Mouse (Mus musculus): ENCODE data around the gene Noxo1. TPM values are rescaled to one million over a fixed set of nuclear protein-coding genes. Genes with fewer than 3 reads are reported as not detected.

The Noxo1 gene
- polyA plus RNA-seq, 1 experiment = 0.34 TPM

DNA sequence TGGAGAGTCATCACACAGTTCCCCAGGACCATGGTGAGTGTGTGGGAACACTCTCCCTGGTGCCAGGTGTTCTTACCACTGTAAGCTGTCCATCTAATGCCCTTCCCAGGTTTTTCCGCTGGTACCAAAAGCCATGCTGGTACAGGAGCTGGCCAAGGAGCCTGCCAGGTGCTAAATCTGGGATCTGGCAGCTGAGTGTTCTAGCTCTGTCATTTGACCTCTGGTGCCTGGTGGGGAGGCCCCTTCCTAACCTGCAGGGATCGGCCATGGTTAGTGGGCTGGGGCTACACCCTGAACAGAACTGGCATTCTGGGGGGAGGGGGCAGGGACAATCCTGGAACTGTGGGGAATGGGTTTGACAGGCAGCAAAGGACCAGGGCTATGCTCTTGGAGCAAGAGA lies 31.6 kb downstream of the Noxo1 start, which contains the start of gene Rpl3l:
Gene Rpl3l (plus strand): TSS at position 203 of the 400 bp plus-strand sequence.
- Histone ChIP-seq H3K27me3 (ENCODE audit: control insufficient read depth, insufficient read depth, insufficient read length) (peaks cover under 1% of the 10 kb centered on the region), H3ac (ENCODE audit: control insufficient read depth, insufficient read length, low read depth) (no peak within 1 kb of the TSS), H3K4me3 (ENCODE audit: insufficient read depth, poor library complexity, severe bottlenecking) (no peak within 1 kb of the TSS), H3K36me3 (ENCODE audit: control insufficient read depth, insufficient read depth) (peaks cover under 1% of the 10 kb centered on the region), H3K79me3 (ENCODE audit: low read depth) (peaks cover 7% of the 10 kb centered on the region), H3K79me2 (ENCODE audit: control insufficient read depth, insufficient read depth) (peaks cover 16% of the 10 kb centered on the region)
- TF ChIP-seq MYOD1 (IDR thresholded peaks at IDR 0.05; ENCODE audit: control insufficient read depth, insufficient read length, low read depth) = no peak
- TF ChIP-seq FOSL1 (IDR thresholded peaks at IDR 0.05; ENCODE audit: insufficient read depth, low read length, poor library complexity, severe bottlenecking) = no peak
- TF ChIP-seq CTCF (IDR thresholded peaks at IDR 0.05; ENCODE audit: control insufficient read depth, insufficient read depth, insufficient read length) = no peak
- no peak for TF ChIP-seq MAX (IDR thresholded peaks at IDR 0.05)
- TF ChIP-seq MYOG (IDR thresholded peaks at IDR 0.05; ENCODE audit: control insufficient read depth, extremely low read depth, insufficient read length) = no peak
- TF ChIP-seq CEBPB (IDR thresholded peaks at IDR 0.05; ENCODE audit: low read depth) = no peak
- TF ChIP-seq USF1 (IDR thresholded peaks at IDR 0.05; ENCODE audit: low read depth) = no peak

DNA sequence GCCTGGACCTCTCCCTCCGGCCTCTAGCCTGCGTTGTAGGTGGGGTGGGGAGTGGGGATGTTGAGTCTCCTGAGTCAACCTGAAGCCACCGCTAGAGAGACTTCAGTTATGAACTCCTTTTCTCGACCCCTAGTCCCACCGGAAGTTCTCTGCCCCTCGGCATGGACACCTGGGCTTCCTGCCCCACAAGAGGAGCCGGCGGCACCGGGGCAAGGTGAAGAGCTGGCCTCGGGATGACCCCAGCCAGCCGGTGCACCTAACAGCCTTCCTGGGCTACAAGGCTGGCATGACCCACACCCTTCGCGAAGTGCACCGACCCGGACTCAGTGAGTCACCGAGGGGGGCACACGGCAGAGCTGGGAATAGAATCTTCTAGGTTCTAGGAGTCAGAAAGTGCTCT lies 32.1 kb downstream of the Noxo1 start:
- Histone ChIP-seq H3K36me3 (ENCODE audit: control insufficient read depth, insufficient read depth) (no peaks in the 10 kb centered on the region), H3K79me2 (ENCODE audit: control insufficient read depth, insufficient read depth) (peaks cover 10% of the 10 kb centered on the region), H3K4me3 (ENCODE audit: insufficient read depth, poor library complexity, severe bottlenecking) (no peak overlapping the region), H3K79me3 (ENCODE audit: low read depth) (peaks cover 4% of the 10 kb centered on the region), H3ac (ENCODE audit: control insufficient read depth, insufficient read length, low read depth) (no peak overlapping the region), H3K27me3 (ENCODE audit: control insufficient read depth, insufficient read depth, insufficient read length) (peaks cover 6% of the 10 kb centered on the region)
- TF ChIP-seq MYOD1 (IDR thresholded peaks at IDR 0.05; ENCODE audit: control insufficient read depth, insufficient read length, low read depth) = no peak
- no peak for TF ChIP-seq CTCF (IDR thresholded peaks at IDR 0.05; ENCODE audit: control insufficient read depth, insufficient read depth, insufficient read length)
- TF ChIP-seq USF1 (IDR thresholded peaks at IDR 0.05; ENCODE audit: low read depth) = no peak
- TF ChIP-seq FOSL1 (IDR thresholded peaks at IDR 0.05; ENCODE audit: insufficient read depth, low read length, poor library complexity, severe bottlenecking) = no peak
- TF ChIP-seq MAX (IDR thresholded peaks at IDR 0.05) = no peak
- TF ChIP-seq CEBPB (IDR thresholded peaks at IDR 0.05; ENCODE audit: low read depth) = no peak
- TF ChIP-seq MYOG (IDR thresholded peaks at IDR 0.05; ENCODE audit: control insufficient read depth, extremely low read depth, insufficient read length) = no peak

DNA sequence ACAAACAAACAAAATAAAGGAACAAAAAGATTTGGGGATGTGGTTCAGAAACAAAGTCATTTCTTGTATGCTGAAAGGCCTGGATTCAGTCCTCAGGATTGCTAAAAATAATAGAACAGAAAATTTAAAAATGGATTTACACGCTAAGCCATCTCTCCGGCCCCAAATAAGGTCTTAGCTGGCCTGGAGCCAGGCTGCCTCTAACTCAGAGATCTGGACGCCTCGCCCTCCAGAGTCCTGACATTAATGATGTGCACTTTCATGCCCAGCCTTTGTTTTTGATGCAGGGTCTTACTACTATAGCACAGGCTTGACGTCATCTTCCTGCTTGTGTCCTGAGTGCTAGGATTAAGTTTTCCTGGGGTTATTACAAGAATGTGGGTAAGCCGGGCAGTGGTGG lies 33.0 kb downstream of the Noxo1 start:
- H3K79me3 ChIP-seq (ENCODE audit: low read depth) = peaks cover under 1% of the 10 kb centered on the region
- TF ChIP-seq FOSL1 (IDR thresholded peaks at IDR 0.05; ENCODE audit: insufficient read depth, low read length, poor library complexity, severe bottlenecking) (no peak), CTCF (IDR thresholded peaks at IDR 0.05; ENCODE audit: control insufficient read depth, insufficient read depth, insufficient read length) (no peak), MAX (IDR thresholded peaks at IDR 0.05) (no peak), USF1 (IDR thresholded peaks at IDR 0.05; ENCODE audit: low read depth) (no peak), MYOG (IDR thresholded peaks at IDR 0.05; ENCODE audit: control insufficient read depth, extremely low read depth, insufficient read length) (no peak), MYOD1 (IDR thresholded peaks at IDR 0.05; ENCODE audit: control insufficient read depth, insufficient read length, low read depth) (no peak), CEBPB (IDR thresholded peaks at IDR 0.05; ENCODE audit: low read depth) (no peak)
- peaks cover 6% of the 10 kb centered on the region for H3K27me3 ChIP-seq (ENCODE audit: control insufficient read depth, insufficient read depth, insufficient read length)
- H3K4me3 ChIP-seq (ENCODE audit: insufficient read depth, poor library complexity, severe bottlenecking) = no peak overlapping the region
- peaks cover 1% of the 10 kb centered on the region for H3K79me2 ChIP-seq (ENCODE audit: control insufficient read depth, insufficient read depth)
- no peak overlapping the region for H3ac ChIP-seq (ENCODE audit: control insufficient read depth, insufficient read length, low read depth)
- no peaks in the 10 kb centered on the region for H3K36me3 ChIP-seq (ENCODE audit: control insufficient read depth, insufficient read depth)

DNA sequence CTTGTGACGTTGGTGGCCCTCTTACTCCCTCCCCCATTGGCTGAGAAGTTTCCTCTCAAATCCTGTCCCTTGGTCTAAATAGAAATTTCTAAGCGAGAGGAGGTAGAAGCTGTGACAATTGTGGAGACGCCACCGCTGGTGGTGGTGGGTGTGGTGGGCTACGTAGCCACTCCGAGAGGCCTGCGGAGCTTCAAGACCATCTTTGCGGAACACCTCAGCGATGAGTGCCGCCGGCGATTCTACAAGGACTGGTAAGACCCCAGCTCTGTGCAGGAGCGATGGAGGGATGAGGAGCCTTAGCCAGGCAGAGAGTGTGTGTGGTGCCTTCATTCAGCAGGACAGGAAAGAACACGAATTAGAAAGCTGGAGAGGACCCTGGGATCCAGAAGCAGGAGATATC lies 34.8 kb downstream of the Noxo1 start:
- Histone ChIP-seq H3K27me3 (ENCODE audit: control insufficient read depth, insufficient read depth, insufficient read length) (peaks cover 6% of the 10 kb centered on the region), H3K79me2 (ENCODE audit: control insufficient read depth, insufficient read depth) (no peaks in the 10 kb centered on the region), H3K4me3 (ENCODE audit: insufficient read depth, poor library complexity, severe bottlenecking) (no peak overlapping the region), H3K79me3 (ENCODE audit: low read depth) (no peaks in the 10 kb centered on the region), H3K36me3 (ENCODE audit: control insufficient read depth, insufficient read depth) (no peaks in the 10 kb centered on the region), H3ac (ENCODE audit: control insufficient read depth, insufficient read length, low read depth) (no peak overlapping the region)
- TF ChIP-seq CEBPB (IDR thresholded peaks at IDR 0.05; ENCODE audit: low read depth) (no peak), MYOD1 (IDR thresholded peaks at IDR 0.05; ENCODE audit: control insufficient read depth, insufficient read length, low read depth) (no peak), MAX (IDR thresholded peaks at IDR 0.05) (no peak), CTCF (IDR thresholded peaks at IDR 0.05; ENCODE audit: control insufficient read depth, insufficient read depth, insufficient read length) (no peak), USF1 (IDR thresholded peaks at IDR 0.05; ENCODE audit: low read depth) (no peak), MYOG (IDR thresholded peaks at IDR 0.05; ENCODE audit: control insufficient read depth, extremely low read depth, insufficient read length) (no peak), FOSL1 (IDR thresholded peaks at IDR 0.05; ENCODE audit: insufficient read depth, low read length, poor library complexity, severe bottlenecking) (no peak)

DNA sequence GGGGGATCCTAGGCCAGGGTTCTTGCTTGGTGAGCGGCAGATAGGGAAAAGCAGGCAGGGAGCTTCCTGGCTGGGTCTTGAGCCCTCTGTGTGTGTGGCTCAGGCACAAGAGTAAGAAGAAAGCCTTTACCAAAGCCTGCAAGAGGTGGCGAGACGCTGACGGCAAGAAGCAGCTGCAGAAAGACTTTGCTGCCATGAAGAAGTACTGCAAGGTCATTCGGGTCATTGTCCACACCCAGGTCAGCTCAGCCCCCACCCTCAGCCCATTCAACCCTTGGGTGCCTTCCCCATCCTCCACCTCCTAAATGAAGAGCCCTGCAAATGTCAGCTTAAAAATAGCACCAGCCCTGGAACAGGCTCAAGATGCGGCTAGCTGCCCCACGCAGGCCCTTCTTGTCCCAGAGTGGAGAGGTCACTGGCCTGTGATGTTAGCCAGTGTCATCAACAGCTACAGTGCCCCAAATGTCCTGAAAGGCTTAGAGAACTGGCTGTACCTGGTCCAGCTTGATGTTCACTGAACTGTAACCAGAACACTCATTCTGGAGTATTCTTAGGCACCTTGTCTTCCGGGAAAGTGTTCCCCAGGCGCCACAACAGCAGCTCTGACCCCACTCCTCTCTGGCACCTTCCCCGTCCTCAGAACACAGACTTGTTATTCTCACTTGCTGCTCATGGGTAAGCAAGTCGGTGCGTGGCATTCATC lies 36.4 kb downstream of the Noxo1 start:
- no peak overlapping the region for H3ac ChIP-seq (ENCODE audit: control insufficient read depth, insufficient read length, low read depth)

More for the DNA sequence above, 36.4 kb downstream of the Noxo1 start:
- no peaks in the 10 kb centered on the region for H3K79me3 ChIP-seq (ENCODE audit: low read depth)
- no peaks in the 10 kb centered on the region for H3K79me2 ChIP-seq (ENCODE audit: control insufficient read depth, insufficient read depth)
- peaks cover 6% of the 10 kb centered on the region for H3K27me3 ChIP-seq (ENCODE audit: control insufficient read depth, insufficient read depth, insufficient read length)
- no peak for TF ChIP-seq CEBPB (IDR thresholded peaks at IDR 0.05; ENCODE audit: low read depth)
- TF ChIP-seq USF1 (IDR thresholded peaks at IDR 0.05; ENCODE audit: low read depth) = no peak
- no peak for TF ChIP-seq MYOD1 (IDR thresholded peaks at IDR 0.05; ENCODE audit: control insufficient read depth, insufficient read length, low read depth)
- no peak for TF ChIP-seq FOSL1 (IDR thresholded peaks at IDR 0.05; ENCODE audit: insufficient read depth, low read length, poor library complexity, severe bottlenecking)
- TF ChIP-seq CTCF (IDR thresholded peaks at IDR 0.05; ENCODE audit: control insufficient read depth, insufficient read depth, insufficient read length) = no peak
- H3K4me3 ChIP-seq (ENCODE audit: insufficient read depth, poor library complexity, severe bottlenecking) = no peak overlapping the region
- H3K36me3 ChIP-seq (ENCODE audit: control insufficient read depth, insufficient read depth) = no peaks in the 10 kb centered on the region

Data from C2C12 (cell line).